In genomic region chr3:93446128-93446755, GRCm38 (mm10) we compare ENCODE assay signal across 9 mouse cellular contexts. TPM values are rescaled to one million over a fixed set of nuclear protein-coding genes. Genes with fewer than 3 reads are reported as not detected.
DNase-seq lines count a peak whose midpoint lies in the region; ATAC-seq and TF ChIP-seq lines count a peak whose summit lies in the region.
"Had no signal": no experiment of that assay in that cellular context is flagged by ENCODE, and none has a peak within 500 bp of the region (broad histone marks: within the 10 kb centered on the region; RNA-seq: fewer than 3 reads in every experiment).

No protein-coding gene starts in this region.

- no peak for TF ChIP-seq EP300 in heart, adult 2 months (IDR thresholded peaks at IDR 0.05; ENCODE audit: insufficient read depth, low read depth, low read length)
- no peak for TF ChIP-seq EP300 in lung, postnatal 0 days (IDR thresholded peaks at IDR 0.05)

- H3K9me3 ChIP-seq in heart, embryonic 16.5 days (replicated peaks; ENCODE audit: control insufficient read depth, low read length) = no peaks in the 10 kb centered on the region
- no peaks in the 10 kb centered on the region for H3K9me3 ChIP-seq in lung, postnatal 0 days (ENCODE audit: low read length)

- intact Hi-C loops in heart, adult 2 months (cut with DNase I) = no loop called here

- no peaks in the 10 kb centered on the region; the same call in 1 of the 2 replicates for H3K4me1 ChIP-seq in heart, adult 2 months (ENCODE audit: control insufficient read depth, insufficient read depth, low read length)
- H3K4me1 ChIP-seq in heart, embryonic 16.5 days (ENCODE audit: control insufficient read depth, insufficient read depth, low read length) = peaks cover 8% of the 10 kb centered on the region
- H3K4me1 ChIP-seq in lung, postnatal 0 days (ENCODE audit: insufficient read depth, low read depth, low read length) = peaks cover 8% of the 10 kb centered on the region

- H3K9ac ChIP-seq in heart, adult 2 months (ENCODE audit: low read depth, low read length) = no peak overlapping the region
- H3K9ac ChIP-seq in heart, embryonic 16.5 days (ENCODE audit: low read length) = peak overlapping the region; percentile 54
- peak overlapping the region; percentile 44 for H3K9ac ChIP-seq in lung, postnatal 0 days (replicated peaks; ENCODE audit: low read depth)

- no peaks in the 10 kb centered on the region for H3K79me2 ChIP-seq in heart, adult 2 months (replicated peaks; ENCODE audit: control insufficient read depth, insufficient read depth, low read length)

- no peak for TF ChIP-seq POLR2A in heart, adult 2 months (IDR thresholded peaks at IDR 0.05; ENCODE audit: insufficient read depth, low read depth, low read length)

- H3K27me3 ChIP-seq in heart, adult 2 months (ENCODE audit: control insufficient read depth, insufficient read depth, low read length) = peaks cover 16% of the 10 kb centered on the region
- H3K27me3 ChIP-seq in heart, embryonic 16.5 days (ENCODE audit: control insufficient read depth, insufficient read depth, low read length) = peaks cover 22% of the 10 kb centered on the region
- 0 out of 2 replicates have a peak, but pooled peaks cover 9% of the 10 kb centered on the region for H3K27me3 ChIP-seq in lung, postnatal 0 days (replicated peaks; ENCODE audit: insufficient read depth, low read length)

- peak; percentile 7; the same call in 1 of the 2 replicates for TF ChIP-seq CTCF in heart, adult 2 months (IDR thresholded peaks at IDR 0.05)
- TF ChIP-seq CTCF in lung, postnatal 0 days (IDR thresholded peaks at IDR 0.05) = peak; percentile 31

- H3K27ac ChIP-seq in heart, adult 2 months = no peak overlapping the region
- no peak overlapping the region for H3K27ac ChIP-seq in heart, embryonic 16.5 days (ENCODE audit: low read length)
- H3K27ac ChIP-seq in lung, postnatal 0 days (ENCODE audit: low read length) = peak overlapping the region; percentile 68

- peak overlapping the region; percentile 91 for H3K4me2 ChIP-seq in heart, embryonic 16.5 days (ENCODE audit: low read depth, low read length)
- peak overlapping the region; percentile 88 for H3K4me2 ChIP-seq in lung, postnatal 0 days (replicated peaks; ENCODE audit: low read depth, low read length)

- no peak for ATAC-seq in heart, embryonic 16.5 days (replicated peaks; ENCODE audit: extremely low read depth, insufficient read depth, low FRiP score)
- 0 out of 2 replicates have a peak, but pooled peaks have one; percentile 4 for ATAC-seq in lung, postnatal 0 days

- H3K4me3 ChIP-seq in heart, adult 2 months = peak overlapping the region; percentile 49
- peak overlapping the region; percentile 73 for H3K4me3 ChIP-seq in heart, embryonic 16.5 days (ENCODE audit: low read length)
- peak overlapping the region; percentile 56 for H3K4me3 ChIP-seq in lung, postnatal 0 days (ENCODE audit: low read depth, low read length)

- DNase-seq in heart, adult 2 months = peak; percentile 14 to 32
- DNase-seq in heart, adult 8-10 months (ENCODE audit: low spot score) = no peak
- peak; percentile 33 to 48 for DNase-seq in cerebellum, postnatal 25 days
- peak; percentile 33 to 64 for DNase-seq in kidney, postnatal 25 days
- DNase-seq in lung, postnatal 0 days (ENCODE audit: low spot score) = peak; percentile 63
- DNase-seq in right cerebral cortex, adult 18-20 months = peak; percentile 14
- no peak for DNase-seq in T-cell, adult 2 months (ENCODE audit: low spot score)

- WGBS in heart, adult 2 months = 1% methylated on average over 54 of the region's 54 CpGs
- under 1% methylated on average over 54 of the region's 54 CpGs for WGBS in heart, embryonic 16.5 days
- WGBS in lung, postnatal 0 days = 1% methylated on average over 54 of the region's 54 CpGs

- no peaks in the 10 kb centered on the region for H3K36me3 ChIP-seq in heart, adult 2 months (ENCODE audit: control insufficient read depth, insufficient read depth, low read length)
- H3K36me3 ChIP-seq in heart, embryonic 16.5 days (ENCODE audit: control insufficient read depth, insufficient read depth) = no peaks in the 10 kb centered on the region
- no peaks in the 10 kb centered on the region for H3K36me3 ChIP-seq in lung, postnatal 0 days (ENCODE audit: insufficient read depth, low read length)

RNA-seq across cellular contexts. Expression of gene Tchh, which starts 4.1 kb away (rescaled TPM):
- total RNA-seq in heart, adult 2 months (2021) = under 1 TPM; 0.08 to 0.14 TPM
- polyA plus RNA-seq in heart, adult 2 months (2012; rRNA removed) = 0.02 TPM in 1 of 2 replicates, not detected in the other
- total RNA-seq in heart, adult 8-10 months (2022) = under 1 TPM; 0.08 to 0.22 (median 0.14) TPM
- 0.70 and 0.86 TPM in 2 replicates for polyA plus RNA-seq in heart, embryonic 16.5 days (2015; fragmentation: Nextera tagmentation; extraction: Ambion mirVana)
- 4.2 and 5.1 TPM in 2 replicates for polyA plus RNA-seq in lung, postnatal 0 days (2015; fragmentation: Nextera tagmentation; extraction: Ambion mirVana)

RNA-seq across cellular contexts. Expression of gene Tchhl1, which starts 22.3 kb away (rescaled TPM):
- total RNA-seq in heart, adult 2 months (2021) = not detected
- not detected in 2 replicates for polyA plus RNA-seq in heart, adult 2 months (2012; rRNA removed)
- total RNA-seq in heart, adult 8-10 months (2022) = not detected
- polyA plus RNA-seq in heart, embryonic 16.5 days (2015; fragmentation: Nextera tagmentation; extraction: Ambion mirVana) = not detected in 2 replicates
- not detected in 2 replicates for polyA plus RNA-seq in lung, postnatal 0 days (2015; fragmentation: Nextera tagmentation; extraction: Ambion mirVana)
- total RNA-seq: layer of hippocampus, adult 18-20 months had no signal

RNA-seq across cellular contexts. Expression of gene Rptn, which starts 52.7 kb away (rescaled TPM):
- total RNA-seq in heart, adult 2 months (2021) = not detected
- polyA plus RNA-seq in heart, adult 2 months (2012; rRNA removed) = 0.02 TPM in 1 of 2 replicates, not detected in the other
- not detected for total RNA-seq in heart, adult 8-10 months (2022)
- 0.04 TPM in 1 of 2 replicates, not detected in the other for polyA plus RNA-seq in heart, embryonic 16.5 days (2015; fragmentation: Nextera tagmentation; extraction: Ambion mirVana)
- 0.04 TPM in 1 of 2 replicates, not detected in the other for polyA plus RNA-seq in lung, postnatal 0 days (2015; fragmentation: Nextera tagmentation; extraction: Ambion mirVana)
- total RNA-seq: layer of hippocampus, adult 18-20 months had no signal

Comparison
In these comparisons a context has a peak if more than half of its experiments do, and no peak if none do; other contexts are left out.
1. DNase-seq: peak in heart, adult 2 months (2 of 2), cerebellum, postnatal 25 days (2 of 2), kidney, postnatal 25 days (2 of 2), lung, postnatal 0 days (single experiment) and right cerebral cortex, adult 18-20 months (single experiment); none in heart, adult 8-10 months (single experiment) and T-cell, adult 2 months (single experiment).
2. Peak in every context shown above with its lines, with median percentiles within 50 percentile points of each other: H3K4me3 ChIP-seq.